Mouse (Mus musculus): Measurements from ENCODE around the gene Apoc4. TPM values are rescaled to one million over a fixed set of nuclear protein-coding genes. Genes with fewer than 3 reads are reported as not detected.
A peak's percentile ranks its signal among the peaks of the same experiment; 100 is the strongest.
"Not testable (repeated sequence)": the region's sequence is repeated elsewhere in the genome, so short reads cannot be mapped to it uniquely, and the experiment has no call there.

Gene Apoc4
- polyA plus RNA-seq, 1 experiment from 2014 or later = 8.3 TPM

GRCm38 (mm10) chr7:19694336-19695212 lies 13.3 kb upstream of the Apoc4 start:
- no peak overlapping the region for H3K4me3 ChIP-seq (ENCODE audit: low read length)
- H3K4me1 ChIP-seq (ENCODE audit: control insufficient read depth, insufficient read depth, low read length) = peaks cover 47% of the 10 kb centered on the region
- 67% methylated on average over 10 of the region's 10 CpGs for WGBS
- no peaks in the 10 kb centered on the region for H3K27me3 ChIP-seq (replicated peaks; ENCODE audit: control insufficient read depth, insufficient read depth, low read length)
- H3K27ac ChIP-seq (ENCODE audit: low read length) = peak overlapping the region; percentile 75
- no peak overlapping the region for H3K4me2 ChIP-seq (ENCODE audit: low read depth, low read length)
- ATAC-seq = no peak
- no peaks in the 10 kb centered on the region; the same call in 1 of the 2 replicates for H3K9me3 ChIP-seq (ENCODE audit: control insufficient read depth, low read length)
- 0 out of 2 replicates have a peak, but pooled peaks cover 4% of the 10 kb centered on the region for H3K36me3 ChIP-seq (ENCODE audit: control insufficient read depth, insufficient read depth, low read length)
- H3K9ac ChIP-seq (ENCODE audit: low read depth, low read length) = peak overlapping the region; percentile 35; the same call in 1 of the 2 replicates

GRCm38 (mm10) chr7:19693421-19693820 lies 12.1 kb upstream of the Apoc4 start:
- 17% methylated on average over 10 of the region's 10 CpGs for WGBS
- Histone ChIP-seq H3K36me3 (ENCODE audit: control insufficient read depth, insufficient read depth, low read length) (0 out of 2 replicates have a peak, but pooled peaks cover 4% of the 10 kb centered on the region), H3K9ac (ENCODE audit: low read depth, low read length) (peak overlapping the region; percentile 37; the same call in 1 of the 2 replicates), H3K4me1 (ENCODE audit: control insufficient read depth, insufficient read depth, low read length) (peaks cover 35% of the 10 kb centered on the region), H3K4me2 (ENCODE audit: low read depth, low read length) (peak overlapping the region; percentile 19; the same call in 1 of the 2 replicates), H3K4me3 (ENCODE audit: low read length) (no peak overlapping the region), H3K27me3 (replicated peaks; ENCODE audit: control insufficient read depth, insufficient read depth, low read length) (no peaks in the 10 kb centered on the region), H3K9me3 (ENCODE audit: control insufficient read depth, low read length) (no peaks in the 10 kb centered on the region; the same call in 1 of the 2 replicates), H3K27ac (ENCODE audit: low read length) (peak overlapping the region; percentile 70)
- peak; percentile 62 for ATAC-seq

GRCm38 (mm10) chr7:19691873-19692865 lies 10.9 kb upstream of the Apoc4 start, which contains the start of gene Apoc1:
Apoc1 (minus strand) TSS chr7:19692660.
- H3K4me3 ChIP-seq (ENCODE audit: low read length) = no peak within 1 kb of the TSS
- ATAC-seq = peak; percentile 30; the same call in 1 of the 2 replicates
- peak within 1 kb of the TSS; percentile 19 for H3K4me2 ChIP-seq (ENCODE audit: low read depth, low read length)
- WGBS = 48% methylated on average over 28 of the region's 28 CpGs
- H3K36me3 ChIP-seq (ENCODE audit: control insufficient read depth, insufficient read depth, low read length) = 0 out of 2 replicates have a peak, but pooled peaks cover 4% of the 10 kb centered on the region
- H3K9me3 ChIP-seq (ENCODE audit: control insufficient read depth, low read length) = no peaks in the 10 kb centered on the region; the same call in 1 of the 2 replicates
- peak within 1 kb of the TSS; percentile 37 for H3K9ac ChIP-seq (ENCODE audit: low read depth, low read length)
- peak within 1 kb of the TSS; percentile 65 for H3K27ac ChIP-seq (ENCODE audit: low read length)
- H3K27me3 ChIP-seq (replicated peaks; ENCODE audit: control insufficient read depth, insufficient read depth, low read length) = no peaks in the 10 kb centered on the region
- H3K4me1 ChIP-seq (ENCODE audit: control insufficient read depth, insufficient read depth, low read length) = peaks cover 32% of the 10 kb centered on the region

GRCm38 (mm10) chr7:19691434-19691833 lies 10.2 kb upstream of the Apoc4 start:
- Histone ChIP-seq H3K4me3 (ENCODE audit: low read length) (no peak overlapping the region), H3K36me3 (ENCODE audit: control insufficient read depth, insufficient read depth, low read length) (0 out of 2 replicates have a peak, but pooled peaks cover 2% of the 10 kb centered on the region), H3K9ac (ENCODE audit: low read depth, low read length) (peak overlapping the region; percentile 23; the same call in 1 of the 2 replicates), H3K27me3 (replicated peaks; ENCODE audit: control insufficient read depth, insufficient read depth, low read length) (no peaks in the 10 kb centered on the region), H3K9me3 (ENCODE audit: control insufficient read depth, low read length) (no peaks in the 10 kb centered on the region), H3K4me2 (ENCODE audit: low read depth, low read length) (no peak overlapping the region), H3K4me1 (ENCODE audit: control insufficient read depth, insufficient read depth, low read length) (peaks cover 32% of the 10 kb centered on the region), H3K27ac (ENCODE audit: low read length) (no peak overlapping the region)
- no peak for ATAC-seq
- WGBS = 68% methylated on average over 6 of the region's 6 CpGs

DNA sequence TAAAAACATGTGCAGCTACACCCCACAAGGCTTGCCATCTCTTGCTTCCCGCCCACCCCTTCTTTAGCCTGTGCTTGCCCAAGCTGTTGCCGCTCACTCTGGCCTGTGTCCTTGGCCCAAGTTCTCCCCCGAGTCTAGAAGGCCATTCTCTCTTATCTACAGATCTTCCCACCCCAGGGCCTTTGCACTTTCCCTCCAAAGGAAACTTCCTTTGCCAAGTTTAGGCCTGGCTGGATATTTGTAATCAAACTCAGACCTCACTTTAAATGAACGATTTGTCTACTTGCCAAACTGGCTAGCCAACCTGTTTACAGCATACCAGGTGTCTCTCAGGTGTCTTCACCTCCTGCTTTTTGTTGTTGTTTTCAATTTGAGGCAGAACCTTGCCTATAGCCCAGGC lies 9.6 kb upstream of the Apoc4 start:
- no peak for ATAC-seq

GRCm38 (mm10) chr7:19688611-19689010 lies 7.3 kb upstream of the Apoc4 start:
- no peak for ATAC-seq
- H3K27me3 ChIP-seq (replicated peaks; ENCODE audit: control insufficient read depth, insufficient read depth, low read length) = no peaks in the 10 kb centered on the region
- no peak overlapping the region for H3K4me2 ChIP-seq (ENCODE audit: low read depth, low read length)
- no peak overlapping the region for H3K9ac ChIP-seq (ENCODE audit: low read depth, low read length)
- peaks cover 19% of the 10 kb centered on the region for H3K4me1 ChIP-seq (ENCODE audit: control insufficient read depth, insufficient read depth, low read length)
- WGBS = 96% methylated on average over 2 of the region's 2 CpGs
- H3K4me3 ChIP-seq (ENCODE audit: low read length) = no peak overlapping the region
- H3K27ac ChIP-seq (ENCODE audit: low read length) = no peak overlapping the region
- H3K36me3 ChIP-seq (ENCODE audit: control insufficient read depth, insufficient read depth, low read length) = no peaks in the 10 kb centered on the region
- no peaks in the 10 kb centered on the region for H3K9me3 ChIP-seq (ENCODE audit: control insufficient read depth, low read length)

More for the DNA sequence above, 9.6 kb upstream of the Apoc4 start:
- Histone ChIP-seq H3K27me3 (replicated peaks; ENCODE audit: control insufficient read depth, insufficient read depth, low read length) (no peaks in the 10 kb centered on the region), H3K4me2 (ENCODE audit: low read depth, low read length) (no peak overlapping the region), H3K9me3 (ENCODE audit: control insufficient read depth, low read length) (no peaks in the 10 kb centered on the region), H3K36me3 (ENCODE audit: control insufficient read depth, insufficient read depth, low read length) (no peaks in the 10 kb centered on the region), H3K9ac (ENCODE audit: low read depth, low read length) (no peak overlapping the region), H3K27ac (ENCODE audit: low read length) (no peak overlapping the region), H3K4me3 (ENCODE audit: low read length) (no peak overlapping the region), H3K4me1 (ENCODE audit: control insufficient read depth, insufficient read depth, low read length) (peaks cover 32% of the 10 kb centered on the region)
- WGBS = 90% methylated on average over 4 of the region's 4 CpGs

GRCm38 (mm10) chr7:19688101-19688500 lies 6.8 kb upstream of the Apoc4 start:
- Histone ChIP-seq H3K27ac (ENCODE audit: low read length) (no peak overlapping the region), H3K4me1 (ENCODE audit: control insufficient read depth, insufficient read depth, low read length) (peaks cover 14% of the 10 kb centered on the region), H3K4me2 (ENCODE audit: low read depth, low read length) (no peak overlapping the region), H3K36me3 (ENCODE audit: control insufficient read depth, insufficient read depth, low read length) (no peaks in the 10 kb centered on the region), H3K27me3 (replicated peaks; ENCODE audit: control insufficient read depth, insufficient read depth, low read length) (no peaks in the 10 kb centered on the region), H3K4me3 (ENCODE audit: low read length) (no peak overlapping the region), H3K9ac (ENCODE audit: low read depth, low read length) (no peak overlapping the region), H3K9me3 (ENCODE audit: control insufficient read depth, low read length) (no peaks in the 10 kb centered on the region)
- ATAC-seq = no peak
- WGBS = 91% methylated on average over 10 of the region's 10 CpGs

GRCm38 (mm10) chr7:19686927-19687583 lies 5.8 kb upstream of the Apoc4 start:
- H3K4me2 ChIP-seq (ENCODE audit: low read depth, low read length); H3K4me3 ChIP-seq (ENCODE audit: low read length); H3K9ac ChIP-seq (ENCODE audit: low read depth, low read length); H3K9me3 ChIP-seq (ENCODE audit: control insufficient read depth, low read length); H3K27me3 ChIP-seq (replicated peaks; ENCODE audit: control insufficient read depth, insufficient read depth, low read length); H3K27ac ChIP-seq (ENCODE audit: low read length); H3K4me1 ChIP-seq (ENCODE audit: control insufficient read depth, insufficient read depth, low read length); H3K36me3 ChIP-seq (ENCODE audit: control insufficient read depth, insufficient read depth, low read length): not testable (repeated sequence)
- 59% methylated on average over 8 of the region's 8 CpGs for WGBS
- ATAC-seq = peak; percentile 43; the same call in 1 of the 2 replicates
